Mouse (Mus musculus): ENCODE measurements at regions not wholly inside any gene's neighbourhood (a gene's known extent, or its start where the extent isn't known, plus 50 kb on each side); places are given as distances from the start of the nearest gene placed in this dataset.

GRCm38 (mm10) chr2:51682177-51682576 is 54.9 kb downstream of the Tas2r134 start:
- no peak overlapping the region for H3K9ac ChIP-seq (ENCODE audit: insufficient read depth, low read depth, low read length, poor library complexity, severe bottlenecking)
- no peaks in the 10 kb centered on the region for H3K4me1 ChIP-seq (ENCODE audit: control insufficient read depth in 2 of 2, insufficient read depth in 2 of 2, low read length in 2 of 2, poor library complexity in 1 of 2)
- H3K9me3 ChIP-seq (ENCODE audit: control insufficient read depth, insufficient read depth, low read depth, low read length) = no peaks in the 10 kb centered on the region
- DNase-seq (ENCODE audit: low read depth, low spot score) = no peak
- H3K27ac ChIP-seq (ENCODE audit: insufficient read depth, low read depth, low read length, poor library complexity, severe bottlenecking) = no peak overlapping the region
- in situ Hi-C loops (cut with MboI; ENCODE audit: low sequenced_read_pairs in 2 of 2, unreplicated experiment in 2 of 2) = no loop called here
- TF ChIP-seq CHD2 (IDR thresholded peaks at IDR 0.05; ENCODE audit: low read depth, low read length) (no peak), HCFC1 (IDR thresholded peaks at IDR 0.05; ENCODE audit: borderline replicate concordance, insufficient read depth, low read length) (no peak), ZNF384 (IDR thresholded peaks at IDR 0.05; ENCODE audit: low read depth, low read length) (no peak), MAFK (IDR thresholded peaks at IDR 0.05; ENCODE audit: insufficient read depth, low read depth, low read length) (no peak), ZC3H11A (IDR thresholded peaks at IDR 0.05; ENCODE audit: borderline replicate concordance, low read depth, low read length) (no peak)
- no peak overlapping the region for H3K4me3 ChIP-seq (ENCODE audit: insufficient read depth in 1 of 2, low read depth in 1 of 2, low read length in 2 of 2, poor library complexity in 1 of 2, severe bottlenecking in 1 of 2)
- no peaks in the 10 kb centered on the region for H3K36me3 ChIP-seq (ENCODE audit: control insufficient read depth, insufficient read depth, low read length, poor library complexity, severe bottlenecking)

- Histone ChIP-seq H3K27ac (ENCODE audit: insufficient read depth, low read depth, low read length, poor library complexity, severe bottlenecking) (no peak overlapping the region), H3K4me3 (ENCODE audit: insufficient read depth in 1 of 2, low read depth in 1 of 2, low read length in 2 of 2, poor library complexity in 1 of 2, severe bottlenecking in 1 of 2) (no peak overlapping the region), H3K9me3 (ENCODE audit: control insufficient read depth, insufficient read depth, low read depth, low read length) (no peaks in the 10 kb centered on the region), H3K4me1 (ENCODE audit: control insufficient read depth in 2 of 2, insufficient read depth in 2 of 2, low read length in 2 of 2, poor library complexity in 1 of 2) (no peaks in the 10 kb centered on the region), H3K9ac (ENCODE audit: insufficient read depth, low read depth, low read length, poor library complexity, severe bottlenecking) (no peak overlapping the region), H3K36me3 (ENCODE audit: control insufficient read depth, insufficient read depth, low read length, poor library complexity, severe bottlenecking) (no peaks in the 10 kb centered on the region)
- DNase-seq (ENCODE audit: low read depth, low spot score) = no peak
- TF ChIP-seq MAFK (IDR thresholded peaks at IDR 0.05; ENCODE audit: insufficient read depth, low read depth, low read length) = no peak
- no peak for TF ChIP-seq ZNF384 (IDR thresholded peaks at IDR 0.05; ENCODE audit: low read depth, low read length)
- no peak for TF ChIP-seq HCFC1 (IDR thresholded peaks at IDR 0.05; ENCODE audit: borderline replicate concordance, insufficient read depth, low read length)
- TF ChIP-seq CHD2 (IDR thresholded peaks at IDR 0.05; ENCODE audit: low read depth, low read length) = no peak
- TF ChIP-seq ZC3H11A (IDR thresholded peaks at IDR 0.05; ENCODE audit: borderline replicate concordance, low read depth, low read length) = no peak
- in situ Hi-C loops (cut with MboI; ENCODE audit: low sequenced_read_pairs in 2 of 2, unreplicated experiment in 2 of 2) = no loop called here
Measured at GRCm38 (mm10) chr2:51682745-51683144, 55.4 kb downstream of the Tas2r134 start.

GRCm38 (mm10) chr2:51705110-51705509 is 77.8 kb downstream of the Tas2r134 start:
- Histone ChIP-seq H3K4me3 (ENCODE audit: insufficient read depth in 1 of 2, low read depth in 1 of 2, low read length in 2 of 2, poor library complexity in 1 of 2, severe bottlenecking in 1 of 2) (no peak overlapping the region), H3K4me1 (ENCODE audit: control insufficient read depth in 2 of 2, insufficient read depth in 2 of 2, low read length in 2 of 2, poor library complexity in 1 of 2) (no peaks in the 10 kb centered on the region), H3K9ac (ENCODE audit: insufficient read depth, low read depth, low read length, poor library complexity, severe bottlenecking) (no peak overlapping the region), H3K27ac (ENCODE audit: insufficient read depth, low read depth, low read length, poor library complexity, severe bottlenecking) (no peak overlapping the region), H3K9me3 (ENCODE audit: control insufficient read depth, insufficient read depth, low read depth, low read length) (no peaks in the 10 kb centered on the region), H3K36me3 (ENCODE audit: control insufficient read depth, insufficient read depth, low read length, poor library complexity, severe bottlenecking) (no peaks in the 10 kb centered on the region)
- TF ChIP-seq CHD2 (IDR thresholded peaks at IDR 0.05; ENCODE audit: low read depth, low read length) = no peak
- no peak for DNase-seq (ENCODE audit: low read depth, low spot score)
- in situ Hi-C loops (cut with MboI; ENCODE audit: low sequenced_read_pairs in 2 of 2, unreplicated experiment in 2 of 2) = no loop called here

- no peak for TF ChIP-seq ZC3H11A (IDR thresholded peaks at IDR 0.05; ENCODE audit: borderline replicate concordance, low read depth, low read length)
- no peak for TF ChIP-seq CHD2 (IDR thresholded peaks at IDR 0.05; ENCODE audit: low read depth, low read length)
- no peak for TF ChIP-seq ZNF384 (IDR thresholded peaks at IDR 0.05; ENCODE audit: low read depth, low read length)
- TF ChIP-seq HCFC1 (IDR thresholded peaks at IDR 0.05; ENCODE audit: borderline replicate concordance, insufficient read depth, low read length) = no peak
- no peak for TF ChIP-seq MAFK (IDR thresholded peaks at IDR 0.05; ENCODE audit: insufficient read depth, low read depth, low read length)
Measured at GRCm38 (mm10) chr2:51708701-51709100, 81.4 kb downstream of the Tas2r134 start.

GRCm38 (mm10) chr2:51712611-51713010 is 85.3 kb downstream of the Tas2r134 start:
- H3K4me1 ChIP-seq (ENCODE audit: control insufficient read depth in 2 of 2, insufficient read depth in 2 of 2, low read length in 2 of 2, poor library complexity in 1 of 2) = no peaks in the 10 kb centered on the region
- H3K9ac ChIP-seq (ENCODE audit: insufficient read depth, low read depth, low read length, poor library complexity, severe bottlenecking) = no peak overlapping the region
- no peaks in the 10 kb centered on the region for H3K9me3 ChIP-seq (ENCODE audit: control insufficient read depth, insufficient read depth, low read depth, low read length)
- H3K27ac ChIP-seq (ENCODE audit: insufficient read depth, low read depth, low read length, poor library complexity, severe bottlenecking) = no peak overlapping the region
- in situ Hi-C loops (cut with MboI; ENCODE audit: low sequenced_read_pairs in 2 of 2, unreplicated experiment in 2 of 2) = no loop called here
- H3K36me3 ChIP-seq (ENCODE audit: control insufficient read depth, insufficient read depth, low read length, poor library complexity, severe bottlenecking) = no peaks in the 10 kb centered on the region
- H3K4me3 ChIP-seq (ENCODE audit: insufficient read depth in 1 of 2, low read depth in 1 of 2, low read length in 2 of 2, poor library complexity in 1 of 2, severe bottlenecking in 1 of 2) = no peak overlapping the region
- TF ChIP-seq MAFK (IDR thresholded peaks at IDR 0.05; ENCODE audit: insufficient read depth, low read depth, low read length) = no peak
- TF ChIP-seq CHD2 (IDR thresholded peaks at IDR 0.05; ENCODE audit: low read depth, low read length) = no peak
- TF ChIP-seq HCFC1 (IDR thresholded peaks at IDR 0.05; ENCODE audit: borderline replicate concordance, insufficient read depth, low read length) = no peak
- TF ChIP-seq ZNF384 (IDR thresholded peaks at IDR 0.05; ENCODE audit: low read depth, low read length) = no peak
- TF ChIP-seq ZC3H11A (IDR thresholded peaks at IDR 0.05; ENCODE audit: borderline replicate concordance, low read depth, low read length) = no peak
- DNase-seq (ENCODE audit: low read depth, low spot score) = no peak

More at GRCm38 (mm10) chr2:51708701-51709100, 81.4 kb downstream of the Tas2r134 start:
- H3K9me3 ChIP-seq (ENCODE audit: control insufficient read depth, insufficient read depth, low read depth, low read length) = no peaks in the 10 kb centered on the region
- no peak overlapping the region for H3K27ac ChIP-seq (ENCODE audit: insufficient read depth, low read depth, low read length, poor library complexity, severe bottlenecking)
- in situ Hi-C loops (cut with MboI; ENCODE audit: low sequenced_read_pairs in 2 of 2, unreplicated experiment in 2 of 2) = no loop called here
- no peaks in the 10 kb centered on the region for H3K4me1 ChIP-seq (ENCODE audit: control insufficient read depth in 2 of 2, insufficient read depth in 2 of 2, low read length in 2 of 2, poor library complexity in 1 of 2)
- H3K9ac ChIP-seq (ENCODE audit: insufficient read depth, low read depth, low read length, poor library complexity, severe bottlenecking) = no peak overlapping the region
- no peak for DNase-seq (ENCODE audit: low read depth, low spot score)
- no peak overlapping the region for H3K4me3 ChIP-seq (ENCODE audit: insufficient read depth in 1 of 2, low read depth in 1 of 2, low read length in 2 of 2, poor library complexity in 1 of 2, severe bottlenecking in 1 of 2)
- H3K36me3 ChIP-seq (ENCODE audit: control insufficient read depth, insufficient read depth, low read length, poor library complexity, severe bottlenecking) = no peaks in the 10 kb centered on the region

All from ES-E14 (cell line).